Comparison of ENCODE assay signal across 9 mouse cellular contexts in genomic region chr16:24281561-24281960, GRCm38 (mm10).
DNase-seq lines count a peak whose midpoint lies in the region; ATAC-seq lines count a peak whose summit lies in the region.
"Had no signal": no experiment of that assay in that cellular context is flagged by ENCODE, and none has a peak within 500 bp of the region (broad histone marks: within the 10 kb centered on the region; RNA-seq: fewer than 3 reads in every experiment).

No protein-coding gene starts in this region.

- H3K36me3 ChIP-seq in hindbrain, embryonic 15.5 days, result no peaks in the 10 kb centered on the region
- H3K36me3 ChIP-seq in hindbrain, embryonic 12.5 days, result no peaks in the 10 kb centered on the region
- H3K36me3 ChIP-seq in midbrain, embryonic 16.5 days (ENCODE audit: control insufficient read depth, insufficient read depth, low read length), result no peaks in the 10 kb centered on the region
- no peaks in the 10 kb centered on the region for H3K36me3 ChIP-seq in midbrain, embryonic 10.5 days
- H3K36me3 ChIP-seq in stomach, embryonic 15.5 days, result no peaks in the 10 kb centered on the region

- H3K27me3 ChIP-seq in hindbrain, embryonic 15.5 days, result no peaks in the 10 kb centered on the region
- H3K27me3 ChIP-seq in hindbrain, embryonic 12.5 days, result no peaks in the 10 kb centered on the region
- no peaks in the 10 kb centered on the region for H3K27me3 ChIP-seq in midbrain, embryonic 16.5 days (ENCODE audit: control insufficient read depth, insufficient read depth, low read depth, low read length)
- H3K27me3 ChIP-seq in midbrain, embryonic 10.5 days (ENCODE audit: low read depth, poor library complexity, severe bottlenecking), result no peaks in the 10 kb centered on the region
- no peaks in the 10 kb centered on the region for H3K27me3 ChIP-seq in stomach, embryonic 15.5 days (replicated peaks)

- 0 out of 2 replicates have a peak, but pooled peaks cover 6% of the 10 kb centered on the region for H3K4me1 ChIP-seq in hindbrain, embryonic 15.5 days (replicated peaks)
- H3K4me1 ChIP-seq in hindbrain, embryonic 12.5 days, result no peaks in the 10 kb centered on the region
- no peaks in the 10 kb centered on the region for H3K4me1 ChIP-seq in midbrain, embryonic 16.5 days (ENCODE audit: control insufficient read depth, insufficient read depth, low read length)
- H3K4me1 ChIP-seq in midbrain, embryonic 10.5 days, result peaks cover 7% of the 10 kb centered on the region
- H3K4me1 ChIP-seq in stomach, embryonic 15.5 days, result peaks cover 5% of the 10 kb centered on the region; the same call in 1 of the 2 replicates

- ATAC-seq in hindbrain, embryonic 15.5 days (ENCODE audit: low FRiP score, low read depth), result no peak
- ATAC-seq in hindbrain, embryonic 12.5 days (ENCODE audit: low FRiP score), result no peak
- no peak for ATAC-seq in midbrain, embryonic 16.5 days
- no peak for ATAC-seq in stomach, embryonic 15.5 days (ENCODE audit: insufficient read depth, low FRiP score, low read depth)

- no peak overlapping the region for H3K9ac ChIP-seq in hindbrain, embryonic 15.5 days
- H3K9ac ChIP-seq in hindbrain, embryonic 12.5 days, result no peak overlapping the region
- H3K9ac ChIP-seq in midbrain, embryonic 16.5 days (ENCODE audit: low read depth, low read length), result no peak overlapping the region
- no peak overlapping the region for H3K9ac ChIP-seq in stomach, embryonic 15.5 days

- no peaks in the 10 kb centered on the region for H3K9me3 ChIP-seq in hindbrain, embryonic 15.5 days
- no peaks in the 10 kb centered on the region for H3K9me3 ChIP-seq in hindbrain, embryonic 12.5 days (replicated peaks)
- no peaks in the 10 kb centered on the region for H3K9me3 ChIP-seq in midbrain, embryonic 16.5 days (replicated peaks; ENCODE audit: control insufficient read depth, low read length, poor library complexity, severe bottlenecking)
- no peaks in the 10 kb centered on the region for H3K9me3 ChIP-seq in midbrain, embryonic 10.5 days (replicated peaks)
- no peaks in the 10 kb centered on the region for H3K9me3 ChIP-seq in stomach, embryonic 15.5 days

- H3K4me3 ChIP-seq in hindbrain, embryonic 15.5 days, result no peak overlapping the region
- H3K4me3 ChIP-seq in hindbrain, embryonic 12.5 days, result no peak overlapping the region
- no peak overlapping the region for H3K4me3 ChIP-seq in midbrain, embryonic 16.5 days (ENCODE audit: low read depth, low read length)
- H3K4me3 ChIP-seq in midbrain, embryonic 10.5 days, result no peak overlapping the region
- no peak overlapping the region for H3K4me3 ChIP-seq in stomach, embryonic 15.5 days (replicated peaks)

- peak overlapping the region; percentile 39; the same call in 1 of the 2 replicates for H3K27ac ChIP-seq in hindbrain, embryonic 15.5 days (replicated peaks)
- no peak overlapping the region for H3K27ac ChIP-seq in hindbrain, embryonic 12.5 days
- peak overlapping the region; percentile 17; the same call in 1 of the 2 replicates for H3K27ac ChIP-seq in midbrain, embryonic 16.5 days (ENCODE audit: low read length)
- no peak overlapping the region for H3K27ac ChIP-seq in midbrain, embryonic 10.5 days (replicated peaks)
- H3K27ac ChIP-seq in stomach, embryonic 15.5 days, result 0 out of 2 replicates have a peak overlapping the region, but pooled peaks have one; percentile 36

- no peak for DNase-seq in midbrain, embryonic 10.5 days (ENCODE audit: low spot score)
- peak; percentile 11 for DNase-seq in heart, adult 8-10 months (ENCODE audit: low spot score)
- no peak for DNase-seq in left cerebral cortex, adult 8-10 months (ENCODE audit: low spot score in 2 of 2)
- DNase-seq in frontal cortex, postnatal 10 days (ENCODE audit: low spot score in 2 of 2), result no peak
- DNase-seq: thymus, postnatal 14 days had no signal

- WGBS in hindbrain, embryonic 15.5 days, result 82% methylated on average over 5 of the region's 5 CpGs
- 82% methylated on average over 5 of the region's 5 CpGs for WGBS in hindbrain, embryonic 12.5 days
- 69% methylated on average over 5 of the region's 5 CpGs for WGBS in midbrain, embryonic 16.5 days
- WGBS in midbrain, embryonic 10.5 days, result 83% methylated on average over 5 of the region's 5 CpGs
- 75% methylated on average over 5 of the region's 5 CpGs for WGBS in stomach, embryonic 15.5 days

- H3K4me2 ChIP-seq in hindbrain, embryonic 15.5 days, result no peak overlapping the region
- no peak overlapping the region for H3K4me2 ChIP-seq in hindbrain, embryonic 12.5 days (replicated peaks)
- H3K4me2 ChIP-seq in midbrain, embryonic 16.5 days (ENCODE audit: low read length), result no peak overlapping the region
- no peak overlapping the region for H3K4me2 ChIP-seq in stomach, embryonic 15.5 days

Comparison
In these comparisons a context has a peak if more than half of its experiments do, and no peak if none do; other contexts are left out.
1. H3K27ac ChIP-seq: peak in hindbrain, embryonic 15.5 days (single experiment), midbrain, embryonic 16.5 days (single experiment) and stomach, embryonic 15.5 days (single experiment); none in hindbrain, embryonic 12.5 days (single experiment) and midbrain, embryonic 10.5 days (single experiment).